ENCODE assay signal across 8 mouse cellular contexts in genomic region chr8:108714636-108715415, GRCm38 (mm10).
A peak's percentile ranks its signal among the peaks of the same experiment; 100 is the strongest.
DNase-seq lines count a peak whose midpoint lies in the region; ATAC-seq and TF ChIP-seq lines count a peak whose summit lies in the region.

No protein-coding gene starts in this region.

- H3K9ac ChIP-seq in embryonic facial prominence, embryonic 12.5 days: peak overlapping the region; percentile 92
- H3K9ac ChIP-seq in heart, embryonic 13.5 days: peak overlapping the region; percentile 96
- peak overlapping the region; percentile 87 for H3K9ac ChIP-seq in kidney, embryonic 16.5 days (replicated peaks; ENCODE audit: low read length)
- H3K9ac ChIP-seq in lung, embryonic 16.5 days (ENCODE audit: low read length): peak overlapping the region; percentile 91

- H3K4me1 ChIP-seq in thymus, adult 2 months (replicated peaks; ENCODE audit: control insufficient read depth, insufficient read depth, low read length): peaks cover 4% of the 10 kb centered on the region
- peaks cover 82% of the 10 kb centered on the region for H3K4me1 ChIP-seq in embryonic facial prominence, embryonic 12.5 days
- H3K4me1 ChIP-seq in heart, embryonic 13.5 days: peaks cover 86% of the 10 kb centered on the region
- H3K4me1 ChIP-seq in kidney, embryonic 16.5 days (ENCODE audit: insufficient read depth, low read length): peaks cover 78% of the 10 kb centered on the region
- peaks cover 61% of the 10 kb centered on the region for H3K4me1 ChIP-seq in lung, embryonic 16.5 days (replicated peaks; ENCODE audit: control insufficient read depth, insufficient read depth, low read length)

- peak overlapping the region; percentile 43 for H3K4me3 ChIP-seq in thymus, adult 2 months (ENCODE audit: control insufficient read depth, insufficient read depth, low read length)
- peak overlapping the region; percentile 83 for H3K4me3 ChIP-seq in embryonic facial prominence, embryonic 12.5 days
- H3K4me3 ChIP-seq in heart, embryonic 13.5 days: peak overlapping the region; percentile 78
- peak overlapping the region; percentile 76 for H3K4me3 ChIP-seq in kidney, embryonic 16.5 days (ENCODE audit: low read length)
- peak overlapping the region; percentile 74 for H3K4me3 ChIP-seq in lung, embryonic 16.5 days (ENCODE audit: low read length)

- peak; percentile 78 for ATAC-seq in embryonic facial prominence, embryonic 12.5 days (ENCODE audit: insufficient number of reproducible peaks, insufficient read depth, low FRiP score, low TSS enrichment)
- peak; percentile 40; the same call in 1 of the 2 replicates for ATAC-seq in heart, embryonic 13.5 days (ENCODE audit: extremely low read depth, insufficient number of reproducible peaks, low FRiP score, low TSS enrichment)
- peak; percentile 80 for ATAC-seq in kidney, embryonic 16.5 days (ENCODE audit: low FRiP score, low TSS enrichment)
- ATAC-seq in lung, embryonic 16.5 days (ENCODE audit: low read depth): peak; percentile 73
- ATAC-seq in neutrophil, adult 5-6 weeks (ENCODE audit: extremely low read depth, insufficient number of reproducible peaks, low FRiP score, poor library complexity, severe bottlenecking): peak; percentile 55

- no peak for TF ChIP-seq POLR2A in thymus, adult 2 months (IDR thresholded peaks at IDR 0.05; ENCODE audit: control insufficient read depth, extremely low read depth, insufficient read depth, low read length, poor library complexity)

- peak overlapping the region; percentile 97 for H3K4me2 ChIP-seq in embryonic facial prominence, embryonic 12.5 days (replicated peaks)
- peak overlapping the region; percentile 96 for H3K4me2 ChIP-seq in heart, embryonic 13.5 days
- peak overlapping the region; percentile 90 for H3K4me2 ChIP-seq in kidney, embryonic 16.5 days (replicated peaks; ENCODE audit: low read depth, low read length)
- peak overlapping the region; percentile 90 for H3K4me2 ChIP-seq in lung, embryonic 16.5 days (ENCODE audit: low read depth, low read length)

- H3K9me3 ChIP-seq in embryonic facial prominence, embryonic 12.5 days: no peaks in the 10 kb centered on the region
- H3K9me3 ChIP-seq in heart, embryonic 13.5 days: no peaks in the 10 kb centered on the region
- no peaks in the 10 kb centered on the region for H3K9me3 ChIP-seq in kidney, embryonic 16.5 days (ENCODE audit: low read length)
- no peaks in the 10 kb centered on the region for H3K9me3 ChIP-seq in lung, embryonic 16.5 days (ENCODE audit: control insufficient read depth, low read length)

- peak; percentile 30 for DNase-seq in thymus, adult 2 months
- DNase-seq in thymus, adult 18-20 months: no peak
- DNase-seq in yolk sac, embryonic 10.5 days (ENCODE audit: low spot score): peak; percentile 90

- 1% methylated on average over 82 of the region's 84 CpGs for WGBS in thymus, adult 2 months
- under 1% methylated on average over 80 of the region's 84 CpGs for WGBS in embryonic facial prominence, embryonic 12.5 days
- WGBS in heart, embryonic 13.5 days: 0% methylated on average over 44 of the region's 84 CpGs
- under 1% methylated on average over 49 of the region's 84 CpGs for WGBS in kidney, embryonic 16.5 days
- WGBS in lung, embryonic 16.5 days: under 1% methylated on average over 67 of the region's 84 CpGs

- no peak overlapping the region for H3K27ac ChIP-seq in thymus, adult 2 months (ENCODE audit: control insufficient read depth, insufficient read depth, low read length)
- H3K27ac ChIP-seq in embryonic facial prominence, embryonic 12.5 days: peak overlapping the region; percentile 96
- peak overlapping the region; percentile 91 for H3K27ac ChIP-seq in heart, embryonic 13.5 days (replicated peaks)
- H3K27ac ChIP-seq in kidney, embryonic 16.5 days (ENCODE audit: low read length): peak overlapping the region; percentile 89
- H3K27ac ChIP-seq in lung, embryonic 16.5 days (ENCODE audit: low read length): peak overlapping the region; percentile 97

- peaks cover 8% of the 10 kb centered on the region; the same call in 1 of the 2 replicates for H3K27me3 ChIP-seq in thymus, adult 2 months (ENCODE audit: control insufficient read depth, insufficient read depth, low read length)
- no peaks in the 10 kb centered on the region for H3K27me3 ChIP-seq in embryonic facial prominence, embryonic 12.5 days
- no peaks in the 10 kb centered on the region for H3K27me3 ChIP-seq in heart, embryonic 13.5 days (replicated peaks)
- H3K27me3 ChIP-seq in kidney, embryonic 16.5 days (ENCODE audit: insufficient read depth, low read length): no peaks in the 10 kb centered on the region
- H3K27me3 ChIP-seq in lung, embryonic 16.5 days (ENCODE audit: control insufficient read depth, insufficient read depth, low read depth, low read length): no peaks in the 10 kb centered on the region

- H3K36me3 ChIP-seq in thymus, adult 2 months (ENCODE audit: control insufficient read depth, insufficient read depth, low read length): no peaks in the 10 kb centered on the region
- H3K36me3 ChIP-seq in embryonic facial prominence, embryonic 12.5 days: no peaks in the 10 kb centered on the region
- H3K36me3 ChIP-seq in heart, embryonic 13.5 days: no peaks in the 10 kb centered on the region
- no peaks in the 10 kb centered on the region for H3K36me3 ChIP-seq in kidney, embryonic 16.5 days (ENCODE audit: insufficient read depth, low read length)
- H3K36me3 ChIP-seq in lung, embryonic 16.5 days (ENCODE audit: control insufficient read depth, insufficient read depth, low read length): no peaks in the 10 kb centered on the region

- no peak for TF ChIP-seq CTCF in thymus, adult 2 months (IDR thresholded peaks at IDR 0.05; ENCODE audit: borderline replicate concordance, control insufficient read depth, extremely low read depth, insufficient read depth, low read length, poor library complexity)

Comparison
In these comparisons a context has a peak if more than half of its experiments do, and no peak if none do; other contexts are left out.
1. DNase-seq: peak in thymus, adult 2 months (single experiment) and yolk sac, embryonic 10.5 days (single experiment); none in thymus, adult 18-20 months (0 of 2).
2. Peak in every context shown above with its lines, with median percentiles within 50 percentile points of each other: H3K4me3 ChIP-seq, ATAC-seq, H3K4me2 ChIP-seq and H3K9ac ChIP-seq.